Mouse (Mus musculus): ENCODE results near the gene Zcwpw1.

DNA sequence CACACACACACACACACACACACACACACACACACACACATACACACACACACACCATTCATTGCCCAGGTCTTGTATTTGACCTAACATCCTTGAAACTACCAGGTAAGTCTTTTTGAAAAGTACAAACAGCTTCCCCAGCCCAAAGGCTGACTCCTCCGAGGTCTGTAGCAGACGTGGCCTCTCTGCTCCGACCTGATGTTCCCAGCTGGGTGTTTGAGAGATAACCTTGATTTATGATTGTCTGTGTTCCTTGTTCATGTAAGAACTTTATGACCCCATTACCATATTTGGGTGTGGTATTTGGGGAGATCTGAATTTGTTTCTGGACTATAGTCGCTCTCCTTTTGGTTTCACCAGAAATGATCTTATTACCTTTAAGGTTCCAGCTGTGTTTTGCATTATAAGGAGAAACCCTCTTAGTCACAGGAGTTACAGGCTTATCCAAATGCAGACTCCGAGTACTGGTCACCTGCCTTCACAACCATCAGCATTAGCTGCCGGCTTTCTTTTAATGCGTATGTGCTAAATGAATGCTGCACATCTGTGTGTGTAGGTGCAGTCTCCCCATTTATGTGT, 10.2 kb upstream of the Zcwpw1 start:
- TF ChIP-seq CTCF (IDR thresholded peaks at IDR 0.05; ENCODE audit: low read depth, low read length) (no peak), POLR2A (IDR thresholded peaks at IDR 0.05; ENCODE audit: extremely low read depth, insufficient read depth, low read length) (no peak)
